Mouse (Mus musculus): ENCODE data around the gene Wfdc8.

GRCm38 (mm10) chr2:164603482-164603881 is 9.9 kb downstream of the Wfdc8 start:
- TF ChIP-seq CTCF (IDR thresholded peaks at IDR 0.05; ENCODE audit: low read depth, low read length) (no peak), POLR2A (IDR thresholded peaks at IDR 0.05; ENCODE audit: extremely low read depth, insufficient read depth, low read length) (no peak)
